Mouse (Mus musculus): ENCODE results near the gene Iqgap3.

GRCm38 (mm10) chr3:88152056-88152455, 70.3 kb downstream of the Iqgap3 start:
- TF ChIP-seq CTCF (IDR thresholded peaks at IDR 0.05; ENCODE audit: low read depth) (no peak), EP300 (optimal IDR thresholded peaks at IDR 0.05) (no peak)

Data from stomach, postnatal 0 days (tissue).